Mouse (Mus musculus) bone marrow macrophage, adult 2 months (primary cell): ENCODE data around the gene Map2k2. TPM values are rescaled to one million over a fixed set of nuclear protein-coding genes. Genes with fewer than 3 reads are reported as not detected.
A peak's percentile ranks its signal among the peaks of the same experiment; 100 is the strongest.

ENCODE experiments used
- H3K27ac ChIP-seq: 2 replicates; pipeline ENCODE4 v1.5.1; 2012; ENCODE audit warnings: low read depth, low read length; ENCODE audit not compliant: insufficient read depth
- H3K4me1 ChIP-seq: 2 replicates; pipeline ENCODE4 v1.6.1; 2012; ENCODE audit warnings: low read length; ENCODE audit not compliant: control insufficient read depth, insufficient read depth
- H3K4me3 ChIP-seq: 2 replicates; pipeline ENCODE4 v1.5.1; 2012; ENCODE audit warnings: mild to moderate bottlenecking, low read length, moderate library complexity; ENCODE audit not compliant: insufficient read depth
- CTCF ChIP-seq: IDR thresholded peaks from 2 replicates; pipeline ENCODE4 v1.5.1; 2012; ENCODE audit warnings: low read depth, mild to moderate bottlenecking, low read length, moderate library complexity
- POLR2A ChIP-seq: IDR thresholded peaks from 2 replicates; pipeline ENCODE4 v1.6.1; 2012; ENCODE audit warnings: mild to moderate bottlenecking, low read depth, low read length, borderline replicate concordance
- polyA plus RNA-seq: library from polyadenylated mRNA; stranded (reverse); fragments of >200 nt; gene quantifications from 2 replicates; pipeline ENCODE4 v1.2.4, GENCODE M21; 2012; ENCODE audit not compliant: missing spikeins, insufficient read depth, insufficient read length

Gene Map2k2
- polyA plus RNA-seq, 1 experiment = 77.6 TPM

GRCm38 (mm10) chr10:81135831-81136705, 30.4 kb downstream of the Map2k2 start:
- Histone ChIP-seq H3K27ac (peak overlapping the region; percentile 96), H3K4me3 (peak overlapping the region; percentile 69), H3K4me1 (peaks cover 24% of the 10 kb centered on the region)
- TF ChIP-seq POLR2A = 0 out of 2 replicates have a peak, but pooled peaks have one; percentile 48
- no peak for TF ChIP-seq CTCF

- TF ChIP-seq POLR2A (no peak), CTCF (no peak)
- peaks cover 30% of the 10 kb centered on the region for H3K4me1 ChIP-seq
- peak overlapping the region; percentile 96 for H3K27ac ChIP-seq
- H3K4me3 ChIP-seq = peak overlapping the region; percentile 69
Observed at GRCm38 (mm10) chr10:81136706-81137231, 31.1 kb downstream of the Map2k2 start.

- H3K27ac ChIP-seq = peak overlapping the region; percentile 96
Observed at GRCm38 (mm10) chr10:81137252-81138130, 31.8 kb downstream of the Map2k2 start.

GRCm38 (mm10) chr10:81138131-81138782, 32.5 kb downstream of the Map2k2 start:
- H3K4me1 ChIP-seq = peaks cover 38% of the 10 kb centered on the region
- H3K27ac ChIP-seq = peak overlapping the region; percentile 89
- H3K4me3 ChIP-seq = peak overlapping the region; percentile 95
- TF ChIP-seq POLR2A = no peak

More at GRCm38 (mm10) chr10:81137252-81138130, 31.8 kb downstream of the Map2k2 start:
- Histone ChIP-seq H3K4me3 (peak overlapping the region; percentile 95), H3K4me1 (peaks cover 36% of the 10 kb centered on the region)
- no peak for TF ChIP-seq POLR2A
- no peak for TF ChIP-seq CTCF

GRCm38 (mm10) chr10:81138821-81139528, 33.3 kb downstream of the Map2k2 start:
- Histone ChIP-seq H3K4me3 (peak overlapping the region; percentile 95), H3K4me1 (peaks cover 36% of the 10 kb centered on the region), H3K27ac (peak overlapping the region; percentile 89; the same call in 1 of the 2 replicates)
- TF ChIP-seq CTCF (no peak), POLR2A (no peak)

- Histone ChIP-seq H3K27ac (no peak overlapping the region), H3K4me1 (peaks cover 36% of the 10 kb centered on the region), H3K4me3 (peak overlapping the region; percentile 95)
- TF ChIP-seq POLR2A = no peak
Observed at GRCm38 (mm10) chr10:81139529-81139846, 33.8 kb downstream of the Map2k2 start.

- H3K4me3 ChIP-seq = peak overlapping the region; percentile 95
- no peak overlapping the region for H3K27ac ChIP-seq
- TF ChIP-seq POLR2A (no peak), CTCF (no peak)
- H3K4me1 ChIP-seq = peaks cover 36% of the 10 kb centered on the region
Observed at GRCm38 (mm10) chr10:81140005-81140404, 34.3 kb downstream of the Map2k2 start.

GRCm38 (mm10) chr10:81140717-81141454, 35.2 kb downstream of the Map2k2 start:
- peak overlapping the region; percentile 95 for H3K4me3 ChIP-seq
- TF ChIP-seq CTCF = no peak
- TF ChIP-seq POLR2A = no peak
- H3K4me1 ChIP-seq = peaks cover 41% of the 10 kb centered on the region
- no peak overlapping the region for H3K27ac ChIP-seq
